Mouse (Mus musculus) CD8-positive naive resting alpha-beta T cell, adult 2 months (primary cell): Measurements from ENCODE around the gene Timm10.
A peak's percentile ranks its signal among the peaks of the same experiment; 100 is the strongest.

ENCODE experiments used
- DNase-seq, 2 experiments: peaks; one replicate each; pipeline ENCODE4 v3.0.0; 2022; ENCODE audit warnings: low read depth in 2 of 2, low spot score in 2 of 2

The Timm10 gene

DNA sequence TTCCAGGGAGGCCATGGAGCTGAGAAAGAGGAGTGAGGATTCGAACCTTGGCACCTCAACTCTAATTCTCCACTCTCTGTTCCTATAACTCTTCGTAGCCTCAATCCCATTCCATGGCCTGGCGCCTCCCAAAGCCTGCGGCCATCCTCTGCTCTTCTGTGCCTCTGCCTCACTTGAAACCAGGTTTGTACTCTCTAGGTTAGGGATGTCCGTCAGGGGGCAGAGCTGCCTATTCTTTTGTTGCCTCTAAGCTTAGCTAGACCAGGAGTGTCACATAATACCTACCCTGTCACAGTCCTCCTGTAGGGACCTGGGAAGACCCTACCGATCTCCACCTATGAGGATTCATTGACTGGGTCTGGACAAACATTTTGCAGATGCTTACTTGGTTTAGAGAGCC is 14.1 kb upstream of the Timm10 start:
- DNase-seq, result no peak

DNA sequence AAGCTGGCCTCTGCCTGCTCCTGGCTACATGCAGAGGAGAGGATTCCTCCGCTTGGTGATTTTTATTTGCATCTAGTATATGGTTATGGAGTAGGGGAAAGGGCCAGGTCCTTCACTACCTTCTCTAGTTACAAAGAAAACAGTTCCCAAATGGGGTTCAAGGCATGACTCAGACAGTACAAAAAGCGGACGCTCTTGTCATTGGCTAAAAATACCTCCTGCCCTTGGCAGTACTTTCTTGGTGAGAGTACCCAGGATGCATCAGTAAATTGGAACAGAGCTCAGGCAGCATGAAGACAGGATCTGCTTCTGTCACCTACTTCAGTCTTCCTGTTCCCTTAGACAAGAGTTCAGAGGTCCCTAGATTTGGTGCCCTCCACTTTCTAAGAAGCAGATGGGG is 6.9 kb upstream of the Timm10 start:
- DNase-seq, result no peak

DNA sequence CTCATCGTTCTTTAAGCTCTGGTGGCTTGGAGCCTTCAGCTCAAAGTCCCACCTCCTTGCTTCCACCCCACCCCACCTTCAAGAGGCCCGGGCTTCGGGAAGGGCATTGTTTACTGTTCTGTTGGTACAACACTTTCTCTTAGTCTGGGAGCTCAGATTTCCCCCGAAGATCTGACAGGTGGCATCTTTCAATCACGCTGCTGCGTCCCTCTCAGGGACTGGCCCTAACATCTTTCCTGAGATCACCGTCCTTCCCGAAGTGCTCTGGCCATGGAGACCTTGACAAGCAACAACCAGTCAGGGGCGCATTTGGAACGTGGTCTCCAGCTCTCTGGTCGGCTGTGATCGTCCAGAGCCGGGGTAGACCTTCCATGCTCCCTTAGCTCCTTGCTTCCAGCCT is 4.2 kb upstream of the Timm10 start, which contains the start of gene Smtnl1:
Gene Smtnl1, minus strand, starts transcription at position 101 of the 400 bp plus-strand sequence.
- no peak for DNase-seq

DNA sequence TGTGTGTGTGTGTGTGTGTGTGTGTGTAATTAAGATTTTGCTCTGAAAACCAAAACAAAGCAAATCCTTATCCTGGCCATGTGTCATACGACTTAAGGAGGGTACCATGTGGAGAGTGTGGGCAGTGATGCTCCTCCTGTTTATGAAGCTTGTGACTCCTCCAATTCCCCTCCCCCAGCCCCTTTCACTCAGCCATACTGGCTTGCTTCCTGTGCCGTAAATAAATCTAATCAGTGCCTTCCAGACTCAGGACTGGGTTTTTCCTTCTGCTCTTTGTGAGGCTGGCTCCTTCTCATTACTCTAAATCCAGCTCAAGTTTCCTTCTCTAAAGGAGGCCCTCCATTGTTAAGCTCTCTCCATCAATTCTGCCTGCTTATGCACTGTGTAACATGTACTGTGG is 3.6 kb upstream of the Timm10 start:
- no peak for DNase-seq

DNA sequence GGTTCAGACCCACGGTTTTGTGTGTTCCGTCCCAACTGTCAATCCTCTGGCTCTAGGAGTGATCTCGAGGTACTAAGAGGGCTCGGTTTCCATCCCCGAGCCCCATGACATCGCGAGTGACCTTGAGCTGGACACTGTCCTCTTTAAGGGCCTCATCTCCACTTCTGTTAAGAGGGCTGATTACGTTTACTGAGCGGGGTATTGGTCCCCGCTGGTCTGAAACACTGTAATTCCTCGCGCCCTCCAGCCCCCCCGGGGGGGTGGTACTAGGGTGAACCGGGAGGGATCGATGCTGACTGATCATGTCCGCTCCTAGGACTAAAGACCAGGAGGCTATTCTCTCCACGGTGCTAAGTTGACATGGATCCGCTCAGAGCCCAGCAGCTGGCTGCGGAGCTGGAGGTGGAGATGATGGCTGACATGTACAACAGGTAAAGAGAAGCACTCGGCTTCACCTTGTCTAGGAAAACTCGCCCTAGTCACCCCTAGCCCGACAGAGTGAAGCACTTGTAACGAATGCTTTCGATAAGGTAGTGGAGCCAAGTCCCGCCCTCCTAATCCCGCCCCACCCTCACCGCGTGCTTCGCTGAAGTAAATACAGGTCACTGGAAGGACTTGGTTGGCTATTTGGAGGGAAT is 605 bp downstream of the Timm10 start:
- no peak for DNase-seq

DNA sequence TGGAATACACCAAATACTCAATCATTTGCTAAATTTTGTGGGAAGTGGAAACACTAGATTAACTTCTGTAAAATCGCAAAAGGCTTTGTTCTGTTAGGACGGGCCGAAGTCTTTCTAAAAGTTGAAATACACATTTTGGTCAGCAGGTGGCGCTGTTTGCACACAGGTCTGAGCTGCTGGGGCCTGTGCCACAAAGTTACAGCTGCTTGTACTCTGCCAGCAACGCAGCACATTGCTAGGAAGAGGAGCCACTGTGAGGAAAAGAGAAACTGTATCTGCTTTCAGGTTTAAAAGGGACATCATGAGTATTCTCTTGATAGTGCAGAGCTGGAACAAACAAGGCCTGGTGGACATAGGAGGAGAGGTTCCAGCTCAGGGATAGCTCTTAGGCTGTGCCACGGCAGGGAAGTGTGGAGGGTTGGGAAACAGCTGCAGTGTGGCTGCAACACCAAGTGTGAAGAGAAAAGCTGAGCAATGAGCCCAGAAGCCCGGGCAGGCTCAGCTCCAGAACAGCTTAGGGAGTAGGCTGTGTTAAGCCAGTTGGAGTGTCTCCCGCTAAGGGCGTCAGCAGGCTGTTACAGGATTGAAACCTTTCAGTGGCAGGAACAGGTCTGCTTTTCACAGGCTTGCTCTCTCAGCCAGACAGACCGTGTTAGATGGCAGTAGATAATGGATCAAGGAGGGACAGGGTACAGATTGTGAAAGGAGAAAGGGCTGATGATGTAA is 5.0 kb downstream of the Timm10 start:
- DNase-seq, result peak; percentile 78 to 80

DNA sequence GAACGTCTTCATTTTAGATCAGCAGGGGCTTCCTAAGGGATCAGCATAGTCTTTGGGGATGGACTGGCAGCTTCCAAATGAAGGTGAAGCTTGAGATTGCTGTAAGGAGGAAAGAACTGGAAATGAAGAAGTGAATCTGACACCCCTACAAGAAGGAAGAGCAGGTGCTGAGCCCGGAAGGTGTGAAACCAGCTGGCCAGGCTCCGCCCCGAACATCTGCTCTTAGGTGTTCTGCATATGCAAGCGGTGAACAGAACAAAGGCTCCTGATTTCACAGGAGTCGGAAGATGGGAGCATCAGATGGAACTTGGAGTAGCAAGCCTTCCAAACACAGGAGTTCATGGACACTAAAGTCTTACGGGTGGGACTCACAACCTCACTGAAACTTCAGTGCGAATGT is 10.3 kb downstream of the Timm10 start:
- no peak for DNase-seq

DNA sequence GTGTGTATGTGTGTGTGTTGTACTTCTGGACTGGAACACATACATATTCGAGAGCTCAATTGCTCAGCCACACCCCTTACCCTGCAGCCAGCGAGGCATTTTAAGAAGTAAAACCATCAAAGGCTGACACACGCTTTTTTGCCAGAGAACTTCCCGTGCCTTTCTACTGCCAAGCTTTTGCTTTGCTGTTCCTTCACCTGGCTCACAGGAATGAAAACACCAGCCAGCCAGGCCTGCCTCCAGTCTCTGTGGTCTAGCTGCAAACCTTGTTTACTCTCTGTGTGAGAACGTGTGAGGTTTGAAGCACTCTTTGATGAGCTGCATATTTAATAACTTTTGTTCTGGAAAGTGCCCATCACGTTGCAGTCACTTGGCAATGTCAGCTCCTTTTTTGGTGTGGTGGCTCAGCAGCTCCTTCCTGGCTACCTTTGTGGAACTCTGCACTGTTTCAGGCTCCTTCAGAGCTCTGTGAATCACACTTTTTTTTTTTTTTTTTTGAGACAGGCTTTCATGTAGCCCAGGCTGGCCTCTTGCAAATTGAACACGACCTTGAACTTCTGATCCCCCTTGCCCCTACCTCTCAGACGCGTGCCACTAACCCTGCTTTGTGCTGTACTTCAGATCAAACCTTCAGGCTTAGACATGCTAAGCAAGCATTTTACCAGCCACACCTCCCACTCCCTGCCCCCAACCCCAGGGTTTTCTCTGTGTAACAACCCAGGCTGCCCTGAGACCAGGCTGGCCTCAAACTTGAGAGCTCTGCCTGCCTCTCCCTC is 11.2 kb downstream of the Timm10 start:
- no peak for DNase-seq

DNA sequence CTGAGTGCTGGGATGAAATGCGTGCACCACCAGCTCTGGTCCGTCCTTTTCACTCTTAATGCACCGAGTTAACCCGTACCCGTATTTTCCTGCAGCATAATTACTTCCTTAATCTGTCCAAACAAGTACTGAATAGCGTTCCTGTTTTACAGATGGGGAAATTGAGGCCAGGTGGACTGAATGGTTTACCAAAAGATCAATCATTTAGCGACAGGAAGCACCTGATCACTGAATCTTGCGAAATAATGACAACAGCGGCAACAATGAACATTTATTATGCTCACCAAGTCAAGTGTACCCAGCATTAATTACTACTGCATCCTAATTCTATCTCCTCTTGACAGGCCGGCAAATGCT is 11.8 kb downstream of the Timm10 start, which contains the start of gene Slc43a1:
Gene Slc43a1, plus strand, starts transcription at position 258 of the 357 bp plus-strand sequence.
- no peak for DNase-seq

DNA sequence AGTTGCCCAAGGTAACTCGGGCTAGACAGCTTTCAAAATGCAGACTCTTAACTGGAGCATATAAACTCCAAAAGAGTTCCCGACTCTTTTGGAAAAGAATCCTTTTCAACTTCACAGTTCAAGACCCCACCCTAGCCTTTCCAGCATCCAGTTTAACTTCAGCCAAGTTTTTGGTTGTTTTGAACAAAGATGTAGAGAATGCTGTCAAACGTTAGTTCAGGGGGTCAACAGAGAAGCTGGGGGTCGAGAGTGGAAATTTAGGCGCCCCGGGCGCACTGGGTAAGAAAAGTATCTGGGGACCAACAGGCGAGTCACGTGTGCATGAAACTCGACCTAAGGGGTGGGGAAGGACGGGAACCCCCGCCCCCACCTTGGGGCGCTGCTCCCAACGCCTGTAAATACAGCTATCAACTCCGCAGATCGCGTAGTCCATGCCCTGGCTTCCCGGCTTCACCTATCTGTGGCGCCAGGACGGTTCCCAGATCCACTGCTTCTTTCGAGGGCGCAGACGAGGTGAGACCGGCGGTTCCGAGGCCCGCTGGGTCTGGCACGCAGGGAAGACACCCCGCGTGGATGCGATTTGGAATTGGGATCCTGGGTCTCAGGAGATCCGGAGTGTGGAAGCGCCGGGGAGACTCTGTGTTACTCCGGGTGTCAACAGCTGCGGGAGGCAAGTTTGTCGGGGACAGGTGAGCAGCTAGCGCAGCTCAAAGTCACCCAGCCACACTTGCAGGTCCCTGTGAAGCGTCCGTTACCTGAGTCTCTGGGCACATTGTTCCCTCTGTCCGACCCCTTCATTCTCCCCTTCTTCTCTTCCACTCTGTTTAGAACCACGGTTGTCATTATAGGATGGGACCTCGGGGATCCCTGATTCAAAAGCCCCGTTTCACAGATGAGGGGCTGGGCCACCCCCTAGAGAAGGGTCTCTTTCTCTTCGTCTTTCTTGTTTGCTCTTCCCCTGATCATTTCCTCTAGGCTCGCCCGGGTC is 12.5 kb downstream of the Timm10 start:
- no peak for DNase-seq

DNA sequence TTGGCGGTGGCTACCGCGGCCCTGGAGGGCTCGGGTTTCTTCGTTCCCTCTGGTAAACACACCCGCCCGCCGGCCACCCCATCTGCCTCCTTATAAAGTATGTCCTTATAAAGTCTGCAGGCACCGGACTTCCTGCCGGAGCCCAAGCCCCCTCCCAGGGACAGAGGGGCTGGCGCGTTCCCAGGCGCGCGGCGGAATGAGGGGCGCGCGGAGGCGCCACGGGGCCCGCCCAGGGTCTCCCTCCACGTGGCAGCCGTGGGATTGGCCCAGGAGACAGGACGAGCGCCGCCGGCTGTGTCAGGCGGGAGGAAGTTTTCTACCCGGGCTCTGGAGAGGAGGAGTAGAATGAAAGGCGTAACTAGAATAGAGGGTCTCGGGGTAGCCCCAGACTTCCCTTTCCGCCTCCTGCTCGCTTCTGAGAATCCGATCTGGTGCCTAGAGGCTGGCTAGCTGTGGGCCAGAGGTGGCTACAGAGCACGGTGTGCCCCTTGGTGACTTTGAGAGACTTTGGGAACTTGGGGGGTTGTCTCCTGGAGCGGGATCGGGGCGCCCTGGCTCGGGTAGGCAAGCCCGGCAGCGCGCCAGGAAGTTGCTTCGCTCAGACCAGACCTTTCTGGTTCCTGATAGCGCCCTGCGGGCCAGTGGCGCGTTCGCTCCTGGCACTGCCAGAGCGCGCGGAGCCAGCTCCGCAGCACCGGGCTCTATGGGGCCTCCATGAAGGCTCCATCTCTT is 13.4 kb downstream of the Timm10 start:
- peak; percentile 18 to 27 for DNase-seq

DNA sequence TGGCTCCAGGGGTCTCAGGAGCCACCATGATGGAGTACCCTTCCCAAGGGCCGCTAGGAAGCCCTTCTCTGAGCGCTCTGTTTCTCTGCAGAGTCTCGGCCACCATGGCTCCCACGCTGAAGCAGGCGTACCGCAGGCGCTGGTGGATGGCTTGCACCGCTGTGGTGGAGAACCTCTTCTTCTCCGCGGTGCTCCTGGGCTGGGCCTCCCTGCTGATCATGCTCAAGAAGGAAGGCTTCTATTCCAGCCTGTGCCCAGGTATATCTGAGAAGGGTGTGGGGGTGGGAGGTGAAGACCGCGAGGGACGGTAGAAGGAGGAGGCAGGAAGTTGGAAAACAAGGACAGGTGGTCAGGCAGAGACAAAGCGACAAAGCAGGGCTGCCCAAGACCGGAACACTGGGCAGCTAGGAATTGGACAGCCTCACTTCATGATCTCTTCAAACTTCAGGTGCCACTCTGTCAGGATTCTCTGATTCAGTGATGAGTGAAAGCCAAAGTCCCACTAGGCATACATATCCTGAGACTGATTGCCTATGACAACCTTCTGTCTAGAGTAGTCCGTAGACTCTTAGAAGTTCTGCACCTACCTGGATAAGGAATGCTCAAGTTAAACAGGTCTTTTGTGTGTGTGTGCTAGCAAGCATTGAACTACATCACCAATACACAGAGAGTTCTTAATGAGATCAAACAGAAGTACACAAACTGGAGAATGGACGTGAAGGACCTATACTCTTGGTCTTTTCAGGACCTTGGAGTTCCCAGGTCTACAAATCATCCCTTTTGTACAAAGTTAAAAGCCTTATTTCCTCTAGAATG is 14.2 kb downstream of the Timm10 start:
- no peak for DNase-seq

DNA sequence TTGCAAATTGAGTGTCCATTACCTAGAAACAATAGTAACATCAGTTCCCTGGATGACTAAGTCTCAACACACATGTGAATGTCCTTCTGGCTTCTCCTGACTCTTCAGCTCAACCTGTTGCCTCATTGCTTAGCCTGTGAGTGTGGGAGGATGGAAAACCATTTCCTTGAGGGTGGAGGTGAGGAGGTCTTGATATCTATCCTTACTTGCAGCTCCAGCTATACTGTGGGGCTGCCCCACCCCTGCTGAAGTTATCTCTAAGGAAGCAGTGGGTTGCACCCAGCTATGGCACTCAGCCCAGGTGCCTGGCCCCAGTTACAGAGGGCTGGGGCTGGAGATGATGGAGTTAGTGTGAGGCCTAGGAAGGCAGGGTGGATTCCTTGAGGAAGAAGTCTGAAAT is 15.1 kb downstream of the Timm10 start:
- DNase-seq, result no peak

DNA sequence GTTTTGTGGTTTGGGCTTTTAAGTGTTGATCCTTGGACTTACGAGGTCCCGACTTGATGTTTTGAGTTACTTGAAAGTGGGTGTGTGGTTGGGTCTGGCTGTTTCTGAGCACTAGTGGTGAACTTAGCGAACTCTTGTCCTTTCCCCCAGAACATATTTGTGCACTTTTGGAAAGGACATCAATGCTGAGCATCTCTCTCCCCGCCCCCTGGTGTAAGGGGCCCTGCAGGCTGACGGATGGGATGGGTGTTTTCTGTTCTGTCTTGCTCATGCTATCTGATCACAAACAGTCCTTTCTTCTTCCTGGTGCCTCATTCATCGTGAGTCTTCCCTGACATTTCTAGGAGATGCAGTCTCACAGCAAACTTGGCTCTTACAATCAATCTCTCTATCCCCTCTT is 16.9 kb downstream of the Timm10 start:
- DNase-seq, result no peak

DNA sequence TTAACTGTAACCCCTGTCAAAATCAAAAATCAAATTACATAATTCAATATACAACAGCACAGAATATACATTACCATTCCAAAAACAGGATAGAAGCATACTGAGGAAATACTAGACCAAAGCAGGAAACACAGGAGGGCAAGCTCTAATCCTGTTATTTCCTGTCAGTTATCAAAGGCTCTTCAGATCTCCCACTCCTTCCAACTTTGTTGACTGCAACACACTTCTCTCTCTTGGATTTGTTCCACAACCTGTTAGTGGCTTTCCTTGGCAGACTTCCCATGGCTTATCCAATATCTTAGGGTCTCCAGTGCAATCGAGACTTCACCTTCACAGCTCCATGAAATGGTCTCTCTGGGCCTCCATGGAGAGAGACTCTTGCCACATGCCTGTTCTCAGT is 18.4 kb downstream of the Timm10 start:
- DNase-seq, result no peak

DNA sequence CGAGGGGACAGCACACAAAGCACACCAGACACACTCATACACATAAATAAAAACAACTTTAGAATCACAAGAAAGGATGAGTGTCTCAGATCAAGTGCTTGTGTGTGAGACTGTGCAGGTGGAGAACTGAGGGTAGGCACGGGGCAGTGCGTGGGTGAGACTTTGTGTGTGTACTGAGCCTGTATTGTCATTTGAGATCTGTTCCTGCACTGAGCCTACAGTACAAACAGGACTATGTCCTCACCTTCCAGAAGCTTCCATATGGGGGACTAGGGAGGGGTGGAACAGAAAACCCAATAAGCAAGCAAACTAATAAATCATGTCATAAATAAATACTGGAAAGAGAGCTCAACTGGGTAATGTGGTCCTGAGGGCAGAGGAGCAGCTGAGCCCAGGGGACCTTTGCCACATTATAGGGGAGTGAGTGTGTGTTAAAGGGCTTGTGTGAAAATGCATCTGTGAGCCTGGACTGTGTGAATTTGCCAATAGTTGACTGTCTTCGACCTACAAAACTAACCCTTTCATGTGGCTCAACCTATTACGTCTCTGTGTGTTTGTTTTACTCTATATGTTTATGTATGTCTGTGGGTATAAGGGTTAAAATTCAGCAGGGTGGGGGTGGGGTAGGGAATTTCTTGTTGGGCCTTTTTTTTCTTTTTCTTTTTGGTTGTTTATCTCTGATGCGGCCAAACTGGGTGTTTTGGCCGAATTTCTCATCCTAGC is 23.8 kb downstream of the Timm10 start:
- DNase-seq, result no peak

DNA sequence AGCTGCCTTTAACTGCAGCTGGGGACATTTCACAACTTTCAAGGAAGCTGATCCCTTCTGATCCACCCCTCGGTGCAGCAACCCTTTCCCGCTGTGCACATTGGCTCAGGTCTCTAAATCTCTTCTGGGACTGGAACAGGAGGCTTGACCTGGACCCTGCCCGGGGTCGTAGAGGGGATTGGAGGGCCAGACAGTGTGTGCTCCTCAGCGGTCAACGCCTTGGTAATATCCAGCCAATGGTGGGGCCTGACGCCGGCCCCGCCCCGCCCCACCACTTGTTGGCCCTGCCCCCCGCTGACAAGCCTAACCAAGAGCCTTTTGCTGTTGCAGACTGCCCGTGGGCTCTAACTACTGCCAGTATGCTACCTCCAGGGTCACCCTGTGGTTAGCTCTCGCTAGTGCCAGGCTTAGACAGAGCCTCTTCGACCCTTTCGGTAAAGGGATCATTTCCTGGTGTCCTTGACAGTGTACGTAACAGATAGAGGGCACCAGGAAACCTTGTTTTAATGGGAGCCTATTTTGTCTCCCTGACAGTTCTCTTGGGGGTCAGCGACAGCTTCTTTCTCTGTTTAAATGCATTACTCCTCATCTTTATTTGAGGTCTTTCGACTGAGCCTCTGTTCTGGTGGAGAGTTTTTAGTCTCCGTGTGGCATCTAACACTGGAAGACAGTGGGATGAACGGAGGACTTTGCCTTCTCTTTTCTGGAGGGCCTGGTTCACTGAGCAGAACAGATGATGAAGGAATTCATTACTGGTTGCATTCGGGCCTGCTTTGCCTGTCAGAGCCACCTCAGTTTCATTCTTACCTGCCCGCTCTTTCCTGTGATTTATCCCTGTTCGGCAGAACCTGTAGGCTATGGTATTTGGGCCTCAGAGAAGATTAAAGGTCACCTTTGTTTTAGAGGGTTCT is 24.6 kb downstream of the Timm10 start:
- no peak for DNase-seq

DNA sequence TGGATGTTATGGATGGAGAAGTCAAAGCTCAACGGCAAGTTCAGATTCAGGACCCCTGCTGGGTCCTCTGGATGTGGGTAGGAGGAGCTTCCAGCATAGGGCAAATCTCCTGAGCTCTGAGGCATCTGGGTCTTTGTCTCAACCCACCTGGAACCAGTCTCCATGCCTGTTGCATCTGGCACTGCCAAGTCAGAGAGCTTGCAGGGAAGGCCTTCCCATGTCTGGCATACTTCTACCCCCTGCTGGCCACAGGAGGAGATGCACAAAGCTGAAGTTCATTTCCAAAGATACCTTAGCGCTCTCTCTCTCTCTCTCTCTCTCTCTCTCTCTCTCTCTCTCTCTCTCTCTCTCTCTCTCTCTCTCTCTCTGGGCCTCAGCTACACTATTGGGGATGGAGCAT is 28.9 kb downstream of the Timm10 start:
- no peak for DNase-seq
